Mouse (Mus musculus): Measurements from ENCODE around the gene Kcnrg. TPM values are rescaled to one million over a fixed set of nuclear protein-coding genes. Genes with fewer than 3 reads are reported as not detected.
"Not testable (repeated sequence)": the region's sequence is repeated elsewhere in the genome, so short reads cannot be mapped to it uniquely, and the experiment has no call there.

The Kcnrg gene
- under 1 TPM; 0.29 to 0.59 TPM for total RNA-seq (2021)
- long read RNA-seq, experiment 1: 0 reads
- long read RNA-seq, experiment 2: 0 reads

DNA sequence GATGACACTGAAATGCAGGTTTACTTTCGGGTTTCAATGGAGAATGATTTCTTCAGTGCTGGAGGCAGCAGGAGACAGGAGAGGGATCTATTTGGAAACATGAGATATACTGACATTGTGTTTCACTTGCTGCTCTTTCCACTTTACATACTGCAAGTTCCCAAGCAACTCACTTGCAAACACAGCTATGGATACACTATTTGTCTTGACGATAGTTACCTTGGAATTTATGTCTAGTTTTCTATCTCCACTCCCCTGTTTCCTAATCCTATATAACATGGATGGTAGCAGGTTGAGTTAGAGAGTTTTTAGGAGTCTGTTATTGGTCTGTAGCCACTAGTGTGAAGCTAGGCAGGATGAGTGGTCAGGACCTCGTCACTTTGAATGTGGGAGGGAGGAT lies at the start of gene Kcnrg:
TSS of gene Kcnrg (plus strand) at position 301 of the 400 bp plus-strand sequence.
- no peak for DNase-seq (ENCODE audit: low spot score in 2 of 2)

GRCm38 (mm10) chr14:61558901-61559300 lies 48.4 kb upstream of the Kcnrg start:
- DNase-seq (ENCODE audit: low spot score in 2 of 2): no peak

DNA sequence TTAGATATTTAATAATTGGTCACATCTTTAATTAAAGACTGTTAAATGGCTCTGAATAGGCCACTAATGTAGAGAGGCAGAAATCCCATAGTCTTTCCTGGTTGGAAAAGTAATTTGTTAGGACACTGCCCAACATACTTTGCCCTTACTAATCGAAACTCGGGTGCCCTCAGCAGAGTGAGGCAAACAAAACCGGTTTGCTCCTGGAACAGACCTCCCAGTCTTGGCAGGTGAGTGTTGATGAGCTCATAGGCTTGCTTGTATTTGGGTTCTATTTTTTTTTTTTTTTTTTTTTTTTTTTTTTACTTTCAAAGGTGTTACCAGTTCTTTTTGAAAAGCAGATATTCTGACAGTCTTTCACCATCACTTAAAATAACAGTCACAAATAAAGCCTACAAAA lies 47.4 kb upstream of the Kcnrg start:
- no peak for DNase-seq (ENCODE audit: low spot score in 2 of 2)

GRCm38 (mm10) chr14:61566211-61566610 lies 41.0 kb upstream of the Kcnrg start:
- not testable (repeated sequence) for DNase-seq (ENCODE audit: low spot score in 2 of 2)

DNA sequence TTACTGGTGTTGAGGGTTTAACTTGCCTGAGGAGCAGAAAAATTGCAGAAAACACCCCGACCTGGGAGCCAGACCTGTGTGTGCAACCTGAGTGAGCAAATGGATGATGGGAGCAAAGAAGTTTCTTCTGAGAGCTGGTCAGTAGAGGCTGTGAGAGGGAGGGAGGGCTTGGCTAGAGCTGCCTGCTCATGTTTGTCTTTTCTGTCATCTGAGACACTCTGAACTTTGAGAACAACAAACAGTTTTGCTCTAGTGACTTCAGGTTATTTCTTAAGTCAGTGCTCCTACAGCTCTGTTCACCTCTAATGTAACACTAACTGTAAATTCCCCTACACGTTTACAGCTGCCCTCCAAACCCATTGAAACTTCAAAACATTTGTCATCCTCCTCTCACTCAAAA lies 37.9 kb upstream of the Kcnrg start:
- no peak for DNase-seq (ENCODE audit: low spot score in 2 of 2)

- peak; percentile 74 to 88 for DNase-seq (ENCODE audit: low spot score in 2 of 2)
These were observed 35.9 kb upstream of the Kcnrg start for GRCm38 (mm10) chr14:61571366-61571765.

DNA sequence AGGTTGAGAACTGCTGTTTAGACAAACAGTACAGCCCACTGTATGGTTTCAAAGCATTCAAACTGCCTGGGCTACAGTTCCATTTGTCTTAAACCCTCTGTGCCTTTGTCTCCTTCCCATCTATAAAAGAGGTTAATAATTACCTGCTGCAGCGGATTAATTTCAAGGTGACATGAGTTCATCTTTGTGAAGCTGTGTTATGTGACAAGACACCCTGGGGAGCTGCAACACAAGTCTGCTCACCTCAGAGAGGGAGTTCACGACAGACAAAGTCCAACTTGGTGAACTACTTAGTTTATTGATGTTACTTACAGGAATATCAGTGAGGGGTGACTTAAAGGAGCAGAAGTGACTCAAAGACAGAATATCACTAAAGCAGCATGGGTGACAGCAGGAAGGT lies 35.1 kb upstream of the Kcnrg start:
- DNase-seq (ENCODE audit: low spot score in 2 of 2): no peak

- DNase-seq (ENCODE audit: low spot score in 2 of 2): no peak
These were observed 32.2 kb upstream of the Kcnrg start for GRCm38 (mm10) chr14:61575066-61575465.

DNA sequence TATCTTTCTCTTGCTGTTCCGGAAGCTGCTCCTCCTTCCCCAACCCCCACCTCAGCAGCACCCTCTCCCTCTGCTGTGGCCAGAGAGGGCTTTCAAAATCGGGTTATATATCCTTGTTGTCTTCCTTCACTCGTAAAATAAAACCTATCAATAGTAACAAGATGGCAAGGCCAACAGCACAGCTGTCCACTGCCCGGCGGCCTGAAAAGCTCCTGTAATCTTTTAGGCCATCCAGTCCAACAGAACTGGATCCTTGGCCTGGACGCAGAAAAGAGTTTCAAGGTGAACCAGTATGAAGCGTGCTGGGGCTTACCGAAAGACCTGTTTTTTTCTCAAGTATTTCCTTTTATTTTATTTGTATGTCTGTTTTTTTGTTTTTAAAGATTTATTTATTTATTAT lies 31.3 kb upstream of the Kcnrg start:
- DNase-seq (ENCODE audit: low spot score in 2 of 2): no peak

GRCm38 (mm10) chr14:61589288-61590065 lies 17.8 kb upstream of the Kcnrg start:
- DNase-seq (ENCODE audit: low spot score in 2 of 2): no peak

DNA sequence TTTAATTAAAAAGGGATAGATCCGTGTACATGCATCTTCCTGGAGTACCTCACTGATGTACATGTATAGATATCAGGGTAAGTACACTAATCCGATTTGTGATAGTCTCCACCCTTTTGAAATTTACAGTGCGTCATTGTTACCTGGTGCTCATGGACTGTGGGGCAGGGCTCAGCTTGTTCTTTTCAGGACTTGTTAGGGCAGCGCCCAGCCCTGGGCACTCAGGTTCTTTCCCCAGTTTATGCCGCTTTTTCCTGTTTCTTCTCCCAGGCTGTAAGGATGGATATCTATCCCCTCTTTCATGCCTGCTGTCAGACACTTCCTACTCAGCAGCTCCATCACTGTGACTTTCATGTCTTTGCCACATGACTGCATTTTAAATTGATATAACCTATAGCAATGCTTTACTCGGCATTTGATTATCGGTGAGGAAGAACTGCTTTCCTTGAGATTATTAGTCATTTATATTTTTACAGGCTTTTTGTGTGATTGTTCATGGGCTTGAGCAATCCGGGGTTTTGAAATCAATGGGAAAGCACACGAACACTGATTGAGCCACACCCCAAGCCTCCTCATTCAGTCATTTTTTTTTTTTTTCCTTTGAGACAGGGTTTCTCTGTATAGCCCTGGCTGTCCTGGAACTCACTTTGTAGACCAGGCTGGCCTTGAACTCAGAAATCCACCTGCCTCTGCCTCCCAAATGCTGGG lies 10.4 kb upstream of the Kcnrg start:
- no peak for DNase-seq (ENCODE audit: low spot score in 2 of 2)

DNA sequence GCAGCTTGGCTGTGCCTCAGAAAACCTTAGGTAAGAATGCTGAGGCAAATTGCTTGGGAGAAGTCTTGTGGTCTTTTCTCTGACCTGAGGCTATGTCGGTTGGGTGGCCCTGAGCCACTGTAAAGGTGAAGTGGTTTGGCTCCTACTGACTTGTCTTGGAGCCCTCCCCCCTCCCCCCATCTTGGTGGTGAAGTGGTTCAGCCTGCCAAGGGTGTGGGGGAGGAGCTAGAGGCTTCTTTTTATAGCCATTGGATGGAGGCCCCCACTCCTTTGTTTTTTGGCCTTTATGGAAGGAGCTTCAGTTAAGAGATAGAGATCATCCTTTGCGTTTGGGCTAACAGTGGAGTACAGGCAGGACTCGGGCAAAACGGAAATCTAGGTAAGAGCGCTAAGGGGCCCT lies 9.3 kb upstream of the Kcnrg start, which contains the start of gene Trim13:
TSS of gene Trim13 (plus strand) at position 280 of the 400 bp plus-strand sequence.
- DNase-seq (ENCODE audit: low spot score in 2 of 2): no peak

GRCm38 (mm10) chr14:61599057-61599806 lies 8.0 kb upstream of the Kcnrg start:
- peak; percentile 79 to 91 for DNase-seq (ENCODE audit: low spot score in 2 of 2)

- no peak for DNase-seq (ENCODE audit: low spot score in 2 of 2)
These were observed 5.9 kb upstream of the Kcnrg start for GRCm38 (mm10) chr14:61601348-61601747.

GRCm38 (mm10) chr14:61603069-61603755 lies 4.0 kb upstream of the Kcnrg start:
- no peak for DNase-seq (ENCODE audit: low spot score in 2 of 2)

DNA sequence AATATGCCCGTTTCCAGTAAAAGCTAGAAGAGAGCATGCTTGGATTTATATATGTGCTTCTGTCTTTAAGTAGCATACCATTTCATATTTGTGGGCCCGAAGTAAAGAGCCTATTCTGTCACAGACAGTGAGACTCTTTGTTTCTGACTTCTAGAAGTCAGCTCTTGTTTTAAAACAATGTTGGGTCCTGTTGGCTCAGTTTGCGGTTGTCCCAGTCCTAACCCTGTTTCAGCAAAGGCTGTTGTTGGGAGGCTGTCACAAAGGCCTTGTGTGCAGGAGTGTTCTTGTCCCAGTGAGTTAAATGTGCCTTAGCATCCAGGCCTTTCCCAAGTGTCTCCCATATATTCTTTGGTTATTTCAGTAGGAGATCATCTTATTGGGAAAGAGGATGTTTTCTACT lies 3.2 kb upstream of the Kcnrg start:
- DNase-seq (ENCODE audit: low spot score in 2 of 2): no peak

- DNase-seq (ENCODE audit: low spot score in 2 of 2): not testable (repeated sequence)
These were observed 1.2 kb upstream of the Kcnrg start for GRCm38 (mm10) chr14:61606088-61606487.

- no peak for DNase-seq (ENCODE audit: low spot score in 2 of 2)
These were observed 4.5 kb downstream of the Kcnrg start for GRCm38 (mm10) chr14:61611766-61612165.

DNA sequence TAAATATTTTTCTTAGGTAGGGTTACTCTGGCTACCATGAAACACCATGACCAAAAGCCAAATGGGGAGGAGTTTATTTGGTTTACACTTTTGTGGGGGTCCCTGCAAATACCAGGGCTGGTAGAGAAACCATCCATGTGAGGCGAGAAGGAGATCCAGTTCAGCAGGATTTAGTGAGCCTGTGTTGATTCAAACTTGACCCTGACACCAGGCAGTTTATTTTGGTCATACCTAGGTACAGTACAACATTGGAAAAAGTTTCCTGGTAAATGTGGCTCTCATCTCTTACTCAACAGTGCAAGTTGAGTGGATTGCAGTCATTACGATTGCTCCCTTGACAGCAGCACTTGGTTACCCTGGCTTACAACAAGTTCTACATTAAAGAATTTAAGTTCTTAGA lies 6.1 kb downstream of the Kcnrg start:
- no peak for DNase-seq (ENCODE audit: low spot score in 2 of 2)

DNA sequence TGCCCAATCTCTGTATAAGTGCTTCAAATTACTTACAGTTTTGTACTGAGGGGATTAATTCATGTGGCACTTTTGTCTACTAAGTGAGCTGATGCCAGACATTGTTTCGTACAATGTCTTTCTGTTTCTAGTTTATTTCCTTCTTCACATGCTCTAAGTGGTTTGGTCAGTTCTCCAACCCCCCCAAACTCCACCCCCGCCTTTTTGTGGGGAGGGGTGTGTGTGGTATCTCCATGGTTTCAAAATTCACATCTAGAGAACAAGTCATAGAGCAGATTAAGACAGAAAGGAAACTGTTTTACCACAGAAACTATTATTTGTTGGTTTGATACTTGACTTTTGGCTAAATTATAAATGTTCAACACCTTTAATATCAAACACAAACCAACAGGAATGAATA lies 13.1 kb downstream of the Kcnrg start:
- DNase-seq (ENCODE audit: low spot score in 2 of 2): no peak

DNA sequence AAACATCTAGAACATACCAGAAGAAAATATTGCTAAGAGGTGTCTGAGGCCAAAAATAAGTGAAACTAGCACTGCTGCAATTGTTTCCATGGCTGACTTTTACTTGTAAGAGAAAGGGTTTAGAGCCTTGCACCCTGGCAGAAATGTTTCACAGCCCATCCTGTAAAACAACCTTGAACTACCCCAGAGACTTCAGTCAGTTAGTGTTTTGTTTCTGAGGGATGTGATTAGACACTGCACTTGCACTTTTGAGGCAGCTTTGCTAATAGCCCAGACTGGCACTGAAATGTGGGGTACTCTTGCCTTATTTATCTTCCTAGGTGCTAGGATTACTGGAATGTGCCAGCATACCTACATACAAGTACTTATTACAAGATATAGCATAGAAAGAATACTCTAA lies 28.7 kb downstream of the Kcnrg start:
- no peak for DNase-seq (ENCODE audit: low spot score in 2 of 2)
